Mouse (Mus musculus): Measurements from ENCODE around the gene Rab3b. TPM values are rescaled to one million over a fixed set of nuclear protein-coding genes. Genes with fewer than 3 reads are reported as not detected.

Gene Rab3b
- polyA plus RNA-seq, 1 experiment from 2014 or later = 16.3 TPM

DNA sequence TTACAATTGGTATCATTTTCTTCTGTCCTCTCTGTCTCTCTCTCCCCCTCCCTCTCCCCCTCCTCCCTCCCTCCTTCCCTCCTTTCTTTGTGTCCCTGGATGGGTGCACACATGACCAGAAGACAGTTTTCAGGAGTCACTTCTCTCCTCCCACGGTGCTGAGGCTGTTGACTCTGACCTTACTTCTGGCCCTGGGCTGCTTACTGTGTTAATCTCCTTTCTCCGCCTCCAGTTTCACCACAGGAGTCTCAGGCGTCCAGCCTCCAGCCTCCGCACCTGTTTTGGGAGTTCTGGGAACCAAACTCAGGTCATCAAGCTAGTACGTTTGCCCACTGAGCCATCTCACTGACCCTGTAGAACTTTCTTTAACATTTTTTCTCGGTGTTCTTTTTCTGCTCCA, 25.2 kb downstream of the Rab3b start:
- Histone ChIP-seq H3K4me2 (replicated peaks; ENCODE audit: low read depth, low read length) (no peak overlapping the region), H3K9me3 (ENCODE audit: control insufficient read depth, low read depth, low read length) (no peaks in the 10 kb centered on the region), H3K36me3 (ENCODE audit: control insufficient read depth, insufficient read depth, low read length) (no peaks in the 10 kb centered on the region), H3K27ac (ENCODE audit: low read length) (no peak overlapping the region), H3K4me3 (ENCODE audit: low read depth, low read length) (no peak overlapping the region), H3K9ac (replicated peaks; ENCODE audit: low read depth, low read length) (no peak overlapping the region), H3K27me3 (ENCODE audit: control insufficient read depth, insufficient read depth, low read length) (no peaks in the 10 kb centered on the region), H3K4me1 (ENCODE audit: control insufficient read depth, insufficient read depth, low read length) (no peaks in the 10 kb centered on the region)
- 56% methylated on average over 6 of the region's 6 CpGs for WGBS
- ATAC-seq (ENCODE audit: insufficient number of reproducible peaks, insufficient read depth, low FRiP score, low read depth) = no peak

DNA sequence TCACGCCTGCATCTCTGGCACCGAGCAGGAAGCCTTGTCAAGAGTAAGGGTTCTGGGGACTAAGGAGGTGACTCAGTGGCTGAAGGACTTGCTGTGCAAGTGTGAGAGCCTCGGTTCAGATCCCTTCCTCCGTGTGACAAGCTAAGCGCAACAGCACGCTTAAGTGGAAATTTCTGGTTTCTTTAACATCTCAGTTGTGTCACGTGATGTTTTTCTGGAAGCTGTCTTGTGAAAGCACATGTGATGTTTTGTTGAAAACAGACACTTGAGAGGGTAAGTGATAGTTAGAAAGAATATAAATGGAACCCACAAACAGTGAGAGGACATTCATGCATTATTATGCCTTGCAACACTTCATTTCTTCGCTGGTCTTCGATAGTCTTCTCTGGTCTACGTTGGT, 25.9 kb downstream of the Rab3b start:
- H3K9ac ChIP-seq (replicated peaks; ENCODE audit: low read depth, low read length) = no peak overlapping the region
- no peak overlapping the region for H3K4me3 ChIP-seq (ENCODE audit: low read depth, low read length)
- no peaks in the 10 kb centered on the region for H3K36me3 ChIP-seq (ENCODE audit: control insufficient read depth, insufficient read depth, low read length)
- no peaks in the 10 kb centered on the region for H3K27me3 ChIP-seq (ENCODE audit: control insufficient read depth, insufficient read depth, low read length)
- H3K4me2 ChIP-seq (replicated peaks; ENCODE audit: low read depth, low read length) = no peak overlapping the region
- WGBS = 87% methylated on average over 10 of the region's 10 CpGs
- no peak for ATAC-seq (ENCODE audit: insufficient number of reproducible peaks, insufficient read depth, low FRiP score, low read depth)
- no peaks in the 10 kb centered on the region for H3K4me1 ChIP-seq (ENCODE audit: control insufficient read depth, insufficient read depth, low read length)
- no peaks in the 10 kb centered on the region for H3K9me3 ChIP-seq (ENCODE audit: control insufficient read depth, low read depth, low read length)
- H3K27ac ChIP-seq (ENCODE audit: low read length) = no peak overlapping the region

DNA sequence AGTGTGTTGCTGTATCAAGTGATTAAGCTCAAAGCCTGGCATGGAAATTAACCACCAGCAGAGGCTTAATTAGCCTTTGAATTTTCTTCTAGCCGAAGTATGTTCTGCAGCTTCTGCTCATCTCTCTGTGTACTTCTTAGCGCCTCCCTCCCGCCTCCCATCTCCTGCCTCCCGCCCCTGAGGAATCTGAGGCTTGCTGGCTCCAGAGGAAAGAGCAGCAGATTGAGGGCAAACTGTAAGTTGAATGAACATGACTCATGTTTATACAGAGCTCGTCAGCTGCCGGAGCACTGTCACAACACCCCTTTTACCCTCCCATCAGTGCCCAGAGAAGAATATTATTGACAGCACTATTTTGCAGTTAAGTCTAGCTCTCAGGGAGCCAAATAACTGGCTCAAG, 27.0 kb downstream of the Rab3b start:
- Histone ChIP-seq H3K36me3 (ENCODE audit: control insufficient read depth, insufficient read depth, low read length) (no peaks in the 10 kb centered on the region), H3K27me3 (ENCODE audit: control insufficient read depth, insufficient read depth, low read length) (no peaks in the 10 kb centered on the region), H3K9ac (replicated peaks; ENCODE audit: low read depth, low read length) (no peak overlapping the region), H3K27ac (ENCODE audit: low read length) (no peak overlapping the region), H3K4me1 (ENCODE audit: control insufficient read depth, insufficient read depth, low read length) (no peaks in the 10 kb centered on the region), H3K9me3 (ENCODE audit: control insufficient read depth, low read depth, low read length) (no peaks in the 10 kb centered on the region), H3K4me3 (ENCODE audit: low read depth, low read length) (no peak overlapping the region), H3K4me2 (replicated peaks; ENCODE audit: low read depth, low read length) (no peak overlapping the region)
- ATAC-seq (ENCODE audit: insufficient number of reproducible peaks, insufficient read depth, low FRiP score, low read depth) = no peak
- 9% methylated on average over 6 of the region's 6 CpGs for WGBS

DNA sequence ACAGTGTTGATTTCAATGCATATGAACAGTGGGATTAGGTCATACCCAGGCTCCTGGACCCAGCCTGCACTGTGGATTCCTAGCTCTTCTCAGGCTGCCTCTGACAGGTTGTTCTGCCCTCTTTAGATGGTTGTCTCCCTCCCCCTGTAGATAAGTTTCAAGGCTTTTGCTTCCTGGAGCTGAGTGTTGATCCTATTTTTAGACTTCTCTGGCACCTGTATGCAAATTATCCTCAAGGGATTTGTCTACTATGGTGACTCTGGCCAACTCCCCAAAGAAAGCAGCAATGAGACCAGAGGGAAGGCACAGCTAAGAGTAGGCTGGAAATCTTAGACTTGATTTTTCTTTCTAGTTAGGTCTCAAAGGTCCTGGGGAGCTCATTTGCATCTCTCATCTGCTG, 28.6 kb downstream of the Rab3b start:
- no peaks in the 10 kb centered on the region for H3K27me3 ChIP-seq (ENCODE audit: control insufficient read depth, insufficient read depth, low read length)
- H3K36me3 ChIP-seq (ENCODE audit: control insufficient read depth, insufficient read depth, low read length) = no peaks in the 10 kb centered on the region
- H3K4me1 ChIP-seq (ENCODE audit: control insufficient read depth, insufficient read depth, low read length) = no peaks in the 10 kb centered on the region
- no peak overlapping the region for H3K9ac ChIP-seq (replicated peaks; ENCODE audit: low read depth, low read length)
- ATAC-seq (ENCODE audit: insufficient number of reproducible peaks, insufficient read depth, low FRiP score, low read depth) = no peak
- no peak overlapping the region for H3K4me2 ChIP-seq (replicated peaks; ENCODE audit: low read depth, low read length)
- no peaks in the 10 kb centered on the region for H3K9me3 ChIP-seq (ENCODE audit: control insufficient read depth, low read depth, low read length)
- H3K4me3 ChIP-seq (ENCODE audit: low read depth, low read length) = no peak overlapping the region
- H3K27ac ChIP-seq (ENCODE audit: low read length) = no peak overlapping the region

DNA sequence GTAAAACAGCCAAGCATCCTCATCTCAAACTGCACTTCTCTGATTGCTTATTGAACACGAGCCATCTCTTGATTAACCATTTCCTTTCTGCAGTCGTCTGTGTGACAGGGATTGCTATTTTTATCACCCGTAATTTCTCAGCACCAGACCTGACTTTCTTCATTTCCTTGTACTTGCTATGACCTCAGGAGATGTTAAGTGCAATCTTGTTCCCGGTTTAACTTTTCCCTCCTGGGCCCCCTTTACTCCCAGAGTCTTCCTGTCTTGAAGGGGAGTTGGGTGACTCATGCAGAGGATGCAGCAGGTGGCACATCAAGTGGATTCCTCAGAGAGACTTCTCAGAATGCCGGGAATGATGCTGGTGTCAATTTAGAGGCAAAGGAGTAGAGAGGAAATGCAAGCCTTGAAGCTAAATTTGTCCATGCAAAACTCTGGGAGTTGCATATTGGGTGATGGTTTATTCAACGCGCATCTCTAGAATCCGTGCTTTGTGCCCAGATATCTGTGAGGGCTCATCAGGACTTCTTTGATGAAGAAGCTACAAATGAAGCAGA, 31.1 kb downstream of the Rab3b start:
- no peaks in the 10 kb centered on the region for H3K9me3 ChIP-seq (ENCODE audit: control insufficient read depth, low read depth, low read length)
- no peak overlapping the region for H3K4me3 ChIP-seq (ENCODE audit: low read depth, low read length)
- H3K4me2 ChIP-seq (replicated peaks; ENCODE audit: low read depth, low read length) = no peak overlapping the region
- no peak overlapping the region for H3K27ac ChIP-seq (ENCODE audit: low read length)
- H3K27me3 ChIP-seq (ENCODE audit: control insufficient read depth, insufficient read depth, low read length) = no peaks in the 10 kb centered on the region
- no peaks in the 10 kb centered on the region for H3K36me3 ChIP-seq (ENCODE audit: control insufficient read depth, insufficient read depth, low read length)
- H3K4me1 ChIP-seq (ENCODE audit: control insufficient read depth, insufficient read depth, low read length) = no peaks in the 10 kb centered on the region
- no peak overlapping the region for H3K9ac ChIP-seq (replicated peaks; ENCODE audit: low read depth, low read length)
- WGBS = 63% methylated on average over 8 of the region's 8 CpGs
- ATAC-seq (ENCODE audit: insufficient number of reproducible peaks, insufficient read depth, low FRiP score, low read depth) = no peak

DNA sequence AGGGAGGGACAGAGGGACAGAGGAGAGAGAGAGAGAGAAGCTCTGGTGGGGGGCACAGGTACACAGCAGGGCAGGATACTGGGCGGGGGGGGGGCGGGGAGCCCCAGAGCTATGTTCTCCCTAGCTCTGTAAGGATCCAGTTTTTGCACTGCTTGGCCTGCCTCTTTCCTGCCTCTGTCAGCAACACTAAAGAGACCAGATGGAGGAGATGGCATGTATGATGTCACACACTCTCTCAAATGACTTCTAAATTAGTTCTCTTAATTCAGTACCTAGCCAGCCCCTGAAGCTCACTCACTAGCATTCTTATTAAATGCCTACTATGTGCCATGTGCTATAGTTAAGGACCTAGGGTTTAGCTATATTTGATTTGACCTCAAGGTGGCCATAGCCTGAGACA, 33.0 kb downstream of the Rab3b start:
- no peak overlapping the region for H3K4me2 ChIP-seq (replicated peaks; ENCODE audit: low read depth, low read length)
- 83% methylated on average over 1 of the region's 2 CpGs for WGBS
- ATAC-seq (ENCODE audit: insufficient number of reproducible peaks, insufficient read depth, low FRiP score, low read depth) = peak; percentile 33; the same call in 1 of the 2 replicates
- no peaks in the 10 kb centered on the region for H3K27me3 ChIP-seq (ENCODE audit: control insufficient read depth, insufficient read depth, low read length)
- H3K9me3 ChIP-seq (ENCODE audit: control insufficient read depth, low read depth, low read length) = no peaks in the 10 kb centered on the region
- H3K4me3 ChIP-seq (ENCODE audit: low read depth, low read length) = no peak overlapping the region
- H3K9ac ChIP-seq (replicated peaks; ENCODE audit: low read depth, low read length) = no peak overlapping the region
- H3K36me3 ChIP-seq (ENCODE audit: control insufficient read depth, insufficient read depth, low read length) = no peaks in the 10 kb centered on the region
- no peaks in the 10 kb centered on the region for H3K4me1 ChIP-seq (ENCODE audit: control insufficient read depth, insufficient read depth, low read length)
- no peak overlapping the region for H3K27ac ChIP-seq (ENCODE audit: low read length)

DNA sequence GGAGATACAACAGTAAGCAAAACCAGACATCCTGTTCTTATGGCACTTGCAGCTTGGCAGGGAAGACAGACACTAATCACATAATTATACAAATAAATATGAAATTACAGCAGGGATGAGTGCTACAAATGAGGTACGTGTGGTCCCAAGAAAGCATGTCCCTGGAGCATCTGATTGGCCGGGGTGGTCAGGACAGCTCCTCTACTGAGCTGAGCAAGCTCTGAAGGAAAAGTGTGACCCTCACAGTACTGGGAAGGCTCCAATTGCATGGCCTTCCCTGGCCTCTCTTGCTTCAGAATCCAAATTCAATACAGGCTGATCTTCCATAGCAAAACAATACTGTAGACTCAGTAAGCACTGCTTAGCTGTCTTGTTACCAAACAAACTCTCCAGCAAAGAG, 34.3 kb downstream of the Rab3b start:
- H3K4me1 ChIP-seq (ENCODE audit: control insufficient read depth, insufficient read depth, low read length) = no peaks in the 10 kb centered on the region
- H3K36me3 ChIP-seq (ENCODE audit: control insufficient read depth, insufficient read depth, low read length) = no peaks in the 10 kb centered on the region
- H3K27me3 ChIP-seq (ENCODE audit: control insufficient read depth, insufficient read depth, low read length) = no peaks in the 10 kb centered on the region
- no peak for ATAC-seq (ENCODE audit: insufficient number of reproducible peaks, insufficient read depth, low FRiP score, low read depth)
- no peaks in the 10 kb centered on the region for H3K9me3 ChIP-seq (ENCODE audit: control insufficient read depth, low read depth, low read length)
- WGBS = 85% methylated on average over 2 of the region's 2 CpGs
- no peak overlapping the region for H3K4me2 ChIP-seq (replicated peaks; ENCODE audit: low read depth, low read length)
- no peak overlapping the region for H3K9ac ChIP-seq (replicated peaks; ENCODE audit: low read depth, low read length)
- H3K4me3 ChIP-seq (ENCODE audit: low read depth, low read length) = no peak overlapping the region
- no peak overlapping the region for H3K27ac ChIP-seq (ENCODE audit: low read length)

DNA sequence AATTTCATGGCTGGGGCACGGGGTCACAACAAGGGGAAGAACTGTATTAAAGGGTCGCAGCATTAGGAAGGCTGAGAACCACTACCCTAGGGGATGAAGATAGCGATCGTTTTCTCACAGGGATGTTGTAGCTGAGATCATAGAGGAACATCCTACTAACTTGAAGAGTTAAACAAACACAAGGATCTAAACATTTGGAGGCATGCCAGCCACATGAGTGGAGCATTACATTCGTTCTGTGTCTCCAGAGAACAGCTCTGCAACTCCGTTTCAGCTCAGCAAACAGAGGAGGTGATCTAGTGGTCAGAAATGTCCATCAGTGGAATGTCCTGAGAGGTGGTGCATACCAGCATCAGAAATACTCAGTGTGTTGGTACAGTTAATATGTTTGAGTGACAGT, 35.5 kb downstream of the Rab3b start:
- Histone ChIP-seq H3K36me3 (ENCODE audit: control insufficient read depth, insufficient read depth, low read length) (no peaks in the 10 kb centered on the region), H3K9me3 (ENCODE audit: control insufficient read depth, low read depth, low read length) (no peaks in the 10 kb centered on the region), H3K4me1 (ENCODE audit: control insufficient read depth, insufficient read depth, low read length) (no peaks in the 10 kb centered on the region), H3K27ac (ENCODE audit: low read length) (no peak overlapping the region), H3K27me3 (ENCODE audit: control insufficient read depth, insufficient read depth, low read length) (no peaks in the 10 kb centered on the region), H3K4me2 (replicated peaks; ENCODE audit: low read depth, low read length) (no peak overlapping the region), H3K9ac (replicated peaks; ENCODE audit: low read depth, low read length) (no peak overlapping the region), H3K4me3 (ENCODE audit: low read depth, low read length) (no peak overlapping the region)
- no peak for ATAC-seq (ENCODE audit: insufficient number of reproducible peaks, insufficient read depth, low FRiP score, low read depth)
- 48% methylated on average over 6 of the region's 6 CpGs for WGBS

DNA sequence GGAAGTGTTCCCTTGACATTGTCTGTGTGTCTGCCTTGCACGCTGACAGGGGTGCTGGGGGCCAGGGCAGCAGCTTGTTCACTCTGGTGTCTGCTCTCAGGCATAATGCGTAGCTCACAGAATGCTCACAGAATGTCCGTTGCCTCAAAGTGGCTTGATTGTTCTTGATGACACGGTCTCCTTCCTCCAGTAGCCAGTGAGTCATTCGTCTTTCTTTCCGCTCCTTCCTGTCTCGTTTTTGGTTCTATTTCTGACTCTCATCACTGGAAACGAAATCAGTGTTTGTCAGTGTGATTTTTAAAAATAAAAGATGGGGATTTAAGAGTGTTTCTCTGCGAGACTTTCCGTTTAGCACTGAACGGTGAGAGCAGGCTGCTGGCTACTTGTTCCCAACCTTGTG, 36.2 kb downstream of the Rab3b start:
- Histone ChIP-seq H3K9ac (replicated peaks; ENCODE audit: low read depth, low read length) (no peak overlapping the region), H3K27me3 (ENCODE audit: control insufficient read depth, insufficient read depth, low read length) (no peaks in the 10 kb centered on the region), H3K4me2 (replicated peaks; ENCODE audit: low read depth, low read length) (no peak overlapping the region), H3K36me3 (ENCODE audit: control insufficient read depth, insufficient read depth, low read length) (no peaks in the 10 kb centered on the region), H3K9me3 (ENCODE audit: control insufficient read depth, low read depth, low read length) (no peaks in the 10 kb centered on the region), H3K4me1 (ENCODE audit: control insufficient read depth, insufficient read depth, low read length) (no peaks in the 10 kb centered on the region), H3K27ac (ENCODE audit: low read length) (no peak overlapping the region), H3K4me3 (ENCODE audit: low read depth, low read length) (no peak overlapping the region)
- 61% methylated on average over 11 of the region's 11 CpGs for WGBS
- no peak for ATAC-seq (ENCODE audit: insufficient number of reproducible peaks, insufficient read depth, low FRiP score, low read depth)

All from stomach, embryonic 14.5 days (tissue).